Mouse (Mus musculus): ENCODE results near the gene Rubcn.

- TF ChIP-seq FLI1 (IDR thresholded peaks at IDR 0.05; ENCODE audit: low read length) = no peak
- no peak for TF ChIP-seq GATA1 (IDR thresholded peaks at IDR 0.05; ENCODE audit: borderline replicate concordance, low read length)
These were observed 67.2 kb downstream of the Rubcn start, which contains the start of gene Smbd1 for GRCm38 (mm10) chr16:32810321-32810720.
